Mouse (Mus musculus) cerebellum, adult 2 months (tissue): ENCODE results near the gene Slc10a1.
"Not testable (repeated sequence)": the region's sequence is repeated elsewhere in the genome, so short reads cannot be mapped to it uniquely, and the experiment has no call there.

Experiments used
- CTCF ChIP-seq: fragments of 200-500 bp; IDR thresholded peaks from 2 replicates; pipeline ENCODE4 v1.5.1; 2011; ENCODE audit warnings: low read depth, mild to moderate bottlenecking, control low read depth, low read length, moderate library complexity, borderline replicate concordance; ENCODE audit not compliant: insufficient read depth
- POLR2A ChIP-seq: fragments of 200-500 bp; IDR thresholded peaks from 2 replicates; pipeline ENCODE4 v1.6.1; 2011; ENCODE audit warnings: low read length, control low read depth, borderline replicate concordance; ENCODE audit not compliant: insufficient read depth

GRCm38 (mm10) chr12:80944963-80945333, 23.6 kb downstream of the Slc10a1 start:
- not testable (repeated sequence) for TF ChIP-seq CTCF, POLR2A
